Mouse (Mus musculus): Measurements from ENCODE around the gene Eif1ad. TPM values are rescaled to one million over a fixed set of nuclear protein-coding genes. Genes with fewer than 3 reads are reported as not detected.
A peak's percentile ranks its signal among the peaks of the same experiment; 100 is the strongest.
"Not testable (repeated sequence)": the region's sequence is repeated elsewhere in the genome, so short reads cannot be mapped to it uniquely, and the experiment has no call there.

Gene Eif1ad
- 60.0 and 61.7 TPM in 2 replicates for total RNA-seq (2017)

DNA sequence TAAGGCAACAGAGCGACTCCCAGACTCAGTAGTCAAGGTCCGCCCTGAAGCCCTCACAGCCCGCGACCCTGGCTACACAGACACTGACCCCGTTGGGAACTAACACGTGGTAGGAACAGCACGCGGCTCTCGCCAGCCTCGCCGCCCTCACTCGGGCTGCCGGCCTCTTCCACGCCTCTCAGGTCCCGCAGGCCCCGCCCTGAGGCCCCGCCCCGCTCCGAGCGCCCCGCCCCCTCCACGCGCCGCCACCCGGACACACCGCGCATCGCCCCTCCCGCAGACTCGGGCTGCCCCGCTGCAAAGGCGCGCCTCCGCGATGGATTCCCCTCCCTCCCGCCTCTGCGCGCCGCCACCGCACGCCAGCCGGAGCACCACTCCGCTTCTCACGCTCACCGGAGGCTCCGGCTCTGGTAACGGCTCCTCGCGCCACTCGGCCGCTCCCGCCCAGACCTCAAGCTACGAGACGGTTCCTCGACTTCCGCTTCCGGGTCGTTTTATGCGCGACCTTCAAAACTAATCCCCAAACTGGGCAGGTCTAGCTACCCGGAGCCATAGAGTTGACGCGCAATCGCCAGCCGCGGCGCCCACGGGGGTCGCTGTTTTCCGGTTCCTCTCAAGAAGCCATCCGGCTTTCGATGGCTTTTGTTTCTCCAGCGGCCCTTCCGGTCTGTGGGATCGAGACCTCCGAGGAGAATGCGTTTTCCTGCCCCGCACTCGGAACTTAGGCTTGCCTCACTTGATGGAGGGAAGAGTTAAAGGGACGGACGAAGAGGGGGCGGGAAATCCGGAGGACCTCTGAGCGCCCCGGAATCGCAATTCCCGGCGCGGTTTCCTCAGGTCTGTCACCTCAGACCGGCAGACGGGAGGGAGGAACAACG, at the start of gene Eif1ad:
Gene Eif1ad, plus strand, starts transcription at position 567 of the 878 bp plus-strand sequence.
- ATAC-seq (replicated peaks; ENCODE audit: low read depth, poor library complexity, severe bottlenecking), result peak; percentile 78

- 0 out of 2 replicates have a peak, but pooled peaks have one; percentile 54 for ATAC-seq (replicated peaks; ENCODE audit: low read depth, poor library complexity, severe bottlenecking)
Measured at GRCm38 (mm10) chr19:5323801-5324200, 42.7 kb upstream of the Eif1ad start.

DNA sequence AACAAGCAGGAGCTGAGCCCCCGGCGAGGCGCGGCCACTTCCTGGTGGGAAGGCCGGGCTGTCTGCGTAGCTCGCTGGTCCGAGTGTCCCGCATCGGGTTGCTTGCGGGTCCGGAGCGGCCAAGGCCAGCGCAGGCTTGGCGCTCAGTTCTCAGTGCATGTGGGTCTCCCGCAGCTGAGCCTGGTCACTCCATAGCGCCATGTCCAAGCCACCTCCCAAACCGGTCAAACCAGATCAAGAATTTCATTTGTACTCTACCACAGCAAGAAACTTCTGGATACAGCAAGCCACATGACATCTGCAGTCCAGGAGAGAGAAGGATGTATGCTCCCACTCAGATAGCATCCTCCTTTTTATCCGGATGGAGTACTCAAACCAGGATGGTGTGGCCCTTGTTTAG, 38.6 kb upstream of the Eif1ad start:
- ATAC-seq (replicated peaks; ENCODE audit: low read depth, poor library complexity, severe bottlenecking), result no peak

GRCm38 (mm10) chr19:5334741-5335140, 31.8 kb upstream of the Eif1ad start:
- no peak for ATAC-seq (replicated peaks; ENCODE audit: low read depth, poor library complexity, severe bottlenecking)

DNA sequence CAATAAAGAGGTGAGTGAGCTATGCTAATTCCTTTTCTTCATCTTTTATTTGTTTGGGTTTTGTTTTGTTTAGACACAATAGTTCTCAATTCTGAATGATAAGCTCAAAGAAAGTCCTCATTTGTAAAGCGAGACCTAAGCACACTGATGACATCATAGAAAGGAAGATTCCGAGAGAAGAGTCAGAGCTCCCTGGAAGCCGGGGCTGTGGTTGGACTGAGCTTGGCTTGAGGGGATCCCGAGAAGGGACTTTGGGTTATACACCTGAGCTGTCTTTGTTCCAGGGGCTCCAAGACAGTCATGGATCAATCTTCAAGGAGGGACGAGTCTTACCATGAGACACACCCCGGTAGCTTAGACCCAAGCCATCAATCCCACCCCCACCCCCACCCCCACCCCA, 31.1 kb upstream of the Eif1ad start, which contains the start of gene Catsper1:
Gene Catsper1, plus strand, starts transcription at position 301 of the 400 bp plus-strand sequence.
- ATAC-seq (replicated peaks; ENCODE audit: low read depth, poor library complexity, severe bottlenecking), result no peak

GRCm38 (mm10) chr19:5337975-5338374, 28.6 kb upstream of the Eif1ad start:
- peak; percentile 86 for ATAC-seq (replicated peaks; ENCODE audit: low read depth, poor library complexity, severe bottlenecking)

GRCm38 (mm10) chr19:5341360-5341759, 25.2 kb upstream of the Eif1ad start:
- no peak for ATAC-seq (replicated peaks; ENCODE audit: low read depth, poor library complexity, severe bottlenecking)

DNA sequence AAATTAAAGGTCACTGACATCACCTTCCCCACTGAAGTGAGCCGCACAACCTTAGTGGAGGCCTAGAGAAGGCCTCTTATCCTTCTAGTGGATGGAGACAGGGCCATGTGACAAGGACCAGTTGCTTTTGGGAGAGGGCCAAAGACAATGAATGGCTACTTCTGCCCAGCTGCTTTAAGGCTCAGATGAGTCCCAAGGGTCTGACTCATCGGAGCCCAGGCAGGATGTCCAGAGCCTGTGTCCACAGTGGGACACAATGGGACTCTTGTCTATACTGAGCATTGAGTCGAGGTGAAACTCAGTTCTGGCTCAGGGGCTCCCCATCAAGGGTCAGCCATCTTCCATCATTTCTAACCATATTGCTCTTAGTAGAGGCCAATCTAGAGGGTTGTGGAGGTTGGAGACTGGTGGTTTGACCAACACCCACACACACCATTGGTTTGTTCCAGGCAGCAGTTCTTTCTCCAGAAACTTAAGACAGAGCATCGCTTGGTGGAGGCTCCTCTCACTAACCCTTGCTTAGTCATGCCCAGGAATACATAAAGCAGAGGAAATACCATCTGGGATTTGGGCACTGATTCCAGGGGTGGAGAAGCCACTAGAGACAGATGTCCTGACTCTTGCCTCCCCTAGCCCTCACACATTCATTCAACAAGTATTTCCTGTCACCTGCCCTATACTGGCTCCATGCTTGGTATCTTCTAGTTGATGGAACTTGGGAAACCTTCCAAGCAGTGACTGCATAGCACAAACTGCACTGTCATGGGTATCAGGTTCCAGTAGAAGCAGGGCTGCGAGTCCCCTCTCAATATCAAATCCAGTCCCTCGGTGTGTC, 21.0 kb upstream of the Eif1ad start:
- ATAC-seq (replicated peaks; ENCODE audit: low read depth, poor library complexity, severe bottlenecking), result no peak

GRCm38 (mm10) chr19:5348064-5348463, 18.5 kb upstream of the Eif1ad start:
- no peak for ATAC-seq (replicated peaks; ENCODE audit: low read depth, poor library complexity, severe bottlenecking)

- ATAC-seq (replicated peaks; ENCODE audit: low read depth, poor library complexity, severe bottlenecking), result peak; percentile 67
Measured at GRCm38 (mm10) chr19:5348526-5349501, 17.7 kb upstream of the Eif1ad start.

GRCm38 (mm10) chr19:5349502-5349873, 17.1 kb upstream of the Eif1ad start, which contains the start of gene Cst6:
TSS of gene Cst6 (minus strand) at chr19:5349574.
- not testable (repeated sequence) for ATAC-seq (replicated peaks; ENCODE audit: low read depth, poor library complexity, severe bottlenecking)

GRCm38 (mm10) chr19:5353609-5354008, 12.9 kb upstream of the Eif1ad start:
- no peak for ATAC-seq (replicated peaks; ENCODE audit: low read depth, poor library complexity, severe bottlenecking)

DNA sequence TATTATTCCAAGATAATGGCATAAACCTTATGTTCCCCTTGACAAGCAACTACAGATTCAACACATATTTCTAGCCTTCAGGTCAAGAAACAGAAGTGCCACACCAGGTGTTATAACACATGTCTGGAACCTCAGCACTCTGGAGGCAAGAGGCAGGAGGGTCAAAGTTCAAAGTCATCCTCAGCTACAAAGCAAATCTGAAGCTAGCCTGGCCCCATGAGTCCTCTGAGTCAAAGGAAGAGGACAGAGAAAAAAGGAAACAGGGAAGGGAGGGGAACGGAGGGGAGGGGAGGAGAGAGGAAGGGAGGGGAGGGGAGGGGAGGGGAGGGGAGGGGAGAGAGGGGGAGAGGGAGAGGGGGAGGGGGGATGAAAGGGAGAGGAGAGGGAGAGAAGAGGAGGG, 10.5 kb upstream of the Eif1ad start:
- ATAC-seq (replicated peaks; ENCODE audit: low read depth, poor library complexity, severe bottlenecking), result no peak

GRCm38 (mm10) chr19:5362186-5362585, 4.4 kb upstream of the Eif1ad start:
- no peak for ATAC-seq (replicated peaks; ENCODE audit: low read depth, poor library complexity, severe bottlenecking)

DNA sequence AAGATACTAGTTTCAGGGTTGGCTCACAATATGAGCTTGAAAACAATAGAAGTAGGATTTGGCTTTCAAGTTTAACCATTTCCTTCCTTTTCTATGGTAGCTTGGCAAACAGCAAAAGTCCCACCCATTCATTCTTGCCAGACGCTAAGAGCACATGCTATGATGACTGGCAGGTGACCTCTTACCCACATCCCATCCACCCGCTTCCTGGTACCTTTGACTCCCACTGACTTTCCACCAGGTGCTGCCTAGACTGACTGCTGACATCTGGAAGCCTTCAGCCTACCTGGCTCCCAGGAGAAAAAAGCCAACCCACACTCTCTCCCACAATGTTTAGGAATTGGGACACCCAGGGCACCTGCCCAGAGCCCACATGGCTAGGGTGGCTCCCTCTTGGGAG, 2.4 kb upstream of the Eif1ad start:
- no peak for ATAC-seq (replicated peaks; ENCODE audit: low read depth, poor library complexity, severe bottlenecking)

GRCm38 (mm10) chr19:5365751-5366150, 790 bp upstream of the Eif1ad start:
- ATAC-seq (replicated peaks; ENCODE audit: low read depth, poor library complexity, severe bottlenecking), result no peak

DNA sequence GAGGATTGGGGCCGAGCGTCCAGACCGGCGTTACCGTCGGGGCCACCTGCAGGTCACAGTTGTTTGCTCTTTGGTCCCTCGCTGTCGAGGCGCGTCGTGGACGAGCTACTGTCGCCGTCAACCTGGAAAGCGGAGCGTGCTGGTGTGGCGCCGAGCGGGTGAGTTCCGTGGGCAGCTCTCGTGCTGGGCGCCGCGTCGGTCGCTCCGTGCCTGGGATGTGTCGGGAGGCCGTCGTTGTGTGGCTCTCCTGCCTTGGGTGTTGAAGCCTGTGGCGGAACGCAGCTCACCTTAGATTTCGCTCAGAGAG, 465 bp downstream of the Eif1ad start, which contains the start of gene Banf1:
Gene Banf1, minus strand, starts transcription at position 116 of the 307 bp plus-strand sequence.
- ATAC-seq (replicated peaks; ENCODE audit: low read depth, poor library complexity, severe bottlenecking), result peak; percentile 27

DNA sequence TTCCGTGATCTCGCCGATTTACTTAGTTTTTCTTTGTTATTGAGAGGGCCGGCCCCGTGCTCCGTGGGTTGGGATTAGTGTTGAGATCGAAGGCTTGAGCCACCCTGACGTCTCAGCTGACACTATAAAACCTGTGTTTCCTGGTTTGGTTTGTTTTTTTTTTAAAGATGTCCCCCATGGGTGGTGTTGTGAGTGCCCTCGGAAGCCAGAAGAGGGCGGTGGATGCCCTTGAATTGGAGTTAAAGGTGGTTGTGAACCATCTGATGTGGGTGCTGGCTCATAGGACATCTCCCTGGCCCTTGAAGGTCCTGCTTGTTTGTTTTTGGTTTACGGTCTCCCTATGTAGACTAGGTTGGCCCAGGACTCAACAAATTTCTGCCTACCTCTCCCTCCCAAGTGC, 914 bp downstream of the Eif1ad start:
- no peak for ATAC-seq (replicated peaks; ENCODE audit: low read depth, poor library complexity, severe bottlenecking)

DNA sequence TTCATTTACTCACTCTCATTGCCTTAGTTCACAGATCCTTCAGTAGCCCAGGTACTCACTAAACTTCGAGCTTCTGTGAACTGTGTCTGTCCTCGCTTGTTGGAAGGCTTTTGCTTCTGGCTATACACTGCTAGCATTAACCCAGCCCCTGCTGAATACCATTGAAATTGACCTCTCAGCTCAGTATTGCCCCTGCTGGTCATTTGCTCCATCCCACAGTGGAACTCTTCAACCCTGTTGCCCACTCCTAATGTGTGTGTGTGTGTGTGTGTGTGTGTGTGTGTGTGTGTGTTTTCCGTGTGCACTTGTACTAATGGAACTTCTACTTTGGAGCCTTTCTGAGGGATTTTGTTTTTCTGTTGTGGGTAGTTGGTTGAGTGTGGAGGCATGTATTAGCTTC, 4.4 kb downstream of the Eif1ad start:
- no peak for ATAC-seq (replicated peaks; ENCODE audit: low read depth, poor library complexity, severe bottlenecking)

GRCm38 (mm10) chr19:5372724-5373123, 6.2 kb downstream of the Eif1ad start:
- ATAC-seq (replicated peaks; ENCODE audit: low read depth, poor library complexity, severe bottlenecking), result no peak

All from common myeloid progenitor, adult 5-6 weeks (primary cell).